Mouse (Mus musculus) neural tube, embryonic 15.5 days (tissue): ENCODE data around the gene Gjc2. TPM values are rescaled to one million over a fixed set of nuclear protein-coding genes. Genes with fewer than 3 reads are reported as not detected.

Experiments
- ATAC-seq: fragments of 200-750 bp; cut with Nextera tagmentation; 2 replicates; pipeline ENCODE4 v1.8.0; 2017; ENCODE audit warnings: mild to moderate bottlenecking, moderate TSS enrichment, moderate library complexity; ENCODE audit not compliant: low FRiP score
- H3K27ac ChIP-seq: fragments of 300-500 bp; sonication (generic); replicated peaks from 2 replicates; pipeline ENCODE4 v1.5.1; 2015; ENCODE audit warnings: mild to moderate bottlenecking, inconsistent platforms
- H3K27me3 ChIP-seq: fragments of 300-500 bp; sonication (generic); replicated peaks from 2 replicates; pipeline ENCODE4 v1.6.1; 2015; ENCODE audit warnings: inconsistent platforms
- H3K36me3 ChIP-seq: fragments of 300-500 bp; sonication (generic); 2 replicates; pipeline ENCODE4 v1.6.1; 2015; ENCODE audit warnings: inconsistent platforms
- H3K4me1 ChIP-seq: fragments of 300-500 bp; sonication (generic); 2 replicates; pipeline ENCODE4 v1.6.1; 2015; ENCODE audit warnings: inconsistent platforms
- H3K4me2 ChIP-seq: fragments of 300-500 bp; sonication (generic); 2 replicates; pipeline ENCODE4 v1.6.1; 2015; ENCODE audit warnings: inconsistent platforms, mild to moderate bottlenecking, moderate library complexity
- H3K4me3 ChIP-seq: fragments of 300-500 bp; sonication (generic); replicated peaks from 2 replicates; pipeline ENCODE4 v1.5.1; 2015; ENCODE audit warnings: mild to moderate bottlenecking, inconsistent platforms
- H3K9ac ChIP-seq: fragments of 300-500 bp; sonication (generic); replicated peaks from 2 replicates; pipeline ENCODE4 v1.6.1; 2015; ENCODE audit warnings: mild to moderate bottlenecking, inconsistent platforms
- H3K9me3 ChIP-seq: fragments of 300-500 bp; sonication (generic); replicated peaks from 2 replicates; pipeline ENCODE4 v1.6.1; 2016; ENCODE audit warnings: inconsistent platforms
- WGBS: fragments of 180-500 bp; shearing (Covaris S2); methylation state at CpG from one replicate; pipeline ENCODE4 v1.1.7; 2015; ENCODE audit warnings: mixed read lengths; 5-methylcytosine and 5-hydroxymethylcytosine counted together
- polyA plus RNA-seq: library from polyadenylated mRNA; unstranded; fragments of >200 nt; fragmentation: Nextera tagmentation; extraction: Ambion mirVana; gene quantifications from 2 replicates; pipeline ENCODE4 v1.2.1, GENCODE M21; 2015

Gene Gjc2
- polyA plus RNA-seq: 0.29 and 0.42 TPM in 2 replicates

GRCm38 (mm10) chr11:59182864-59183331 lies at the start of gene Gjc2:
Gene Gjc2 (minus strand): TSS chr11:59183213.
- H3K4me3 ChIP-seq: no peak within 1 kb of the TSS
- H3K36me3 ChIP-seq: peaks cover 40% of the 10 kb centered on the region
- no peak for ATAC-seq
- H3K4me1 ChIP-seq: peaks cover 9% of the 10 kb centered on the region; the same call in 1 of the 2 replicates
- H3K4me2 ChIP-seq: no peak within 1 kb of the TSS
- H3K9ac ChIP-seq: no peak within 1 kb of the TSS
- H3K27ac ChIP-seq: no peak within 1 kb of the TSS
- WGBS: 34% methylated on average over 3 of the region's 3 CpGs
- no peaks in the 10 kb centered on the region for H3K9me3 ChIP-seq
- peaks cover 20% of the 10 kb centered on the region for H3K27me3 ChIP-seq

GRCm38 (mm10) chr11:59232797-59233196 lies 49.8 kb upstream of the Gjc2 start:
- no peak overlapping the region for H3K4me3 ChIP-seq
- H3K4me1 ChIP-seq: peaks cover 17% of the 10 kb centered on the region
- no peak for ATAC-seq
- H3K4me2 ChIP-seq: no peak overlapping the region
- WGBS: 70% methylated on average over 2 of the region's 2 CpGs
- no peaks in the 10 kb centered on the region for H3K27me3 ChIP-seq
- no peaks in the 10 kb centered on the region for H3K36me3 ChIP-seq
- H3K27ac ChIP-seq: no peak overlapping the region
- H3K9me3 ChIP-seq: no peaks in the 10 kb centered on the region
- H3K9ac ChIP-seq: no peak overlapping the region

GRCm38 (mm10) chr11:59230144-59230760 lies 47.2 kb upstream of the Gjc2 start:
- no peaks in the 10 kb centered on the region for H3K27me3 ChIP-seq
- no peaks in the 10 kb centered on the region for H3K9me3 ChIP-seq
- H3K27ac ChIP-seq: no peak overlapping the region
- H3K4me1 ChIP-seq: peaks cover 31% of the 10 kb centered on the region
- WGBS: 12% methylated on average over 7 of the region's 7 CpGs
- no peak overlapping the region for H3K9ac ChIP-seq
- H3K4me3 ChIP-seq: no peak overlapping the region
- no peaks in the 10 kb centered on the region for H3K36me3 ChIP-seq
- ATAC-seq: no peak
- no peak overlapping the region; the same call in 1 of the 2 replicates for H3K4me2 ChIP-seq

GRCm38 (mm10) chr11:59228122-59228953 lies 45.3 kb upstream of the Gjc2 start, which contains the start of gene Arf1:
Gene Arf1 (minus strand): TSS chr11:59228270.
- Histone ChIP-seq H3K4me1 (peaks cover 49% of the 10 kb centered on the region), H3K4me3 (peak within 1 kb of the TSS; percentile 83), H3K9ac (peak within 1 kb of the TSS; percentile 98), H3K9me3 (no peaks in the 10 kb centered on the region), H3K4me2 (peak within 1 kb of the TSS; percentile 89), H3K27ac (peak within 1 kb of the TSS; percentile 94), H3K27me3 (no peaks in the 10 kb centered on the region), H3K36me3 (no peaks in the 10 kb centered on the region)
- 5% methylated on average over 51 of the region's 59 CpGs for whole genome bisulfite sequencing
- peak; percentile 95 for ATAC-seq

- Histone ChIP-seq H3K4me1 (peaks cover 55% of the 10 kb centered on the region), H3K36me3 (no peaks in the 10 kb centered on the region), H3K4me3 (peak overlapping the region; percentile 83), H3K27me3 (no peaks in the 10 kb centered on the region), H3K4me2 (peak overlapping the region; percentile 89), H3K9ac (peak overlapping the region; percentile 98), H3K9me3 (no peaks in the 10 kb centered on the region), H3K27ac (peak overlapping the region; percentile 94)
- ATAC-seq: peak; percentile 82
- WGBS: under 1% methylated on average over 49 of the region's 51 CpGs
These were observed 44.6 kb upstream of the Gjc2 start for GRCm38 (mm10) chr11:59227604-59228121.

- Histone ChIP-seq H3K36me3 (no peaks in the 10 kb centered on the region), H3K4me2 (peak overlapping the region; percentile 89), H3K27ac (peak overlapping the region; percentile 94), H3K9ac (peak overlapping the region; percentile 98), H3K9me3 (no peaks in the 10 kb centered on the region), H3K27me3 (no peaks in the 10 kb centered on the region), H3K4me1 (peaks cover 60% of the 10 kb centered on the region), H3K4me3 (peak overlapping the region; percentile 83)
- ATAC-seq: no peak
- WGBS: 6% methylated on average over 21 of the region's 21 CpGs
These were observed 44.0 kb upstream of the Gjc2 start for GRCm38 (mm10) chr11:59226787-59227603.

- Histone ChIP-seq H3K9me3 (no peaks in the 10 kb centered on the region), H3K4me2 (peak overlapping the region; percentile 89), H3K27me3 (no peaks in the 10 kb centered on the region), H3K36me3 (no peaks in the 10 kb centered on the region), H3K9ac (peak overlapping the region; percentile 98), H3K4me3 (peak overlapping the region; percentile 83), H3K4me1 (peaks cover 64% of the 10 kb centered on the region), H3K27ac (no peak overlapping the region)
- WGBS: 65% methylated on average over 3 of the region's 3 CpGs
- no peak for ATAC-seq
These were observed 43.2 kb upstream of the Gjc2 start for GRCm38 (mm10) chr11:59226251-59226650.

GRCm38 (mm10) chr11:59225167-59225566 lies 42.2 kb upstream of the Gjc2 start:
- Histone ChIP-seq H3K9ac (no peak overlapping the region), H3K36me3 (no peaks in the 10 kb centered on the region), H3K4me2 (peak overlapping the region; percentile 89), H3K27me3 (no peaks in the 10 kb centered on the region), H3K4me1 (peaks cover 66% of the 10 kb centered on the region), H3K27ac (no peak overlapping the region), H3K9me3 (no peaks in the 10 kb centered on the region), H3K4me3 (0 out of 2 replicates have a peak overlapping the region, but pooled peaks have one; percentile 3)
- ATAC-seq: no peak
- 78% methylated on average over 2 of the region's 2 CpGs for WGBS

- 78% methylated on average over 2 of the region's 2 CpGs for WGBS
- Histone ChIP-seq H3K4me1 (peaks cover 66% of the 10 kb centered on the region), H3K36me3 (no peaks in the 10 kb centered on the region), H3K4me2 (no peak overlapping the region), H3K9me3 (no peaks in the 10 kb centered on the region), H3K27ac (no peak overlapping the region), H3K27me3 (no peaks in the 10 kb centered on the region), H3K4me3 (no peak overlapping the region), H3K9ac (no peak overlapping the region)
- no peak for ATAC-seq
These were observed 41.5 kb upstream of the Gjc2 start for GRCm38 (mm10) chr11:59224470-59224869.

- 97% methylated on average over 3 of the region's 3 CpGs for WGBS
- Histone ChIP-seq H3K27ac (no peak overlapping the region), H3K4me1 (peaks cover 66% of the 10 kb centered on the region), H3K27me3 (no peaks in the 10 kb centered on the region), H3K4me3 (no peak overlapping the region), H3K9ac (no peak overlapping the region), H3K4me2 (no peak overlapping the region), H3K36me3 (no peaks in the 10 kb centered on the region), H3K9me3 (no peaks in the 10 kb centered on the region)
- no peak for ATAC-seq
These were observed 41.0 kb upstream of the Gjc2 start for GRCm38 (mm10) chr11:59224025-59224424.

GRCm38 (mm10) chr11:59222306-59222705 lies 39.3 kb upstream of the Gjc2 start:
- Histone ChIP-seq H3K4me1 (peaks cover 63% of the 10 kb centered on the region), H3K36me3 (no peaks in the 10 kb centered on the region), H3K9me3 (no peaks in the 10 kb centered on the region), H3K4me2 (no peak overlapping the region), H3K9ac (no peak overlapping the region), H3K27me3 (no peaks in the 10 kb centered on the region), H3K4me3 (no peak overlapping the region), H3K27ac (no peak overlapping the region)
- 92% methylated on average over 4 of the region's 4 CpGs for WGBS
- ATAC-seq: no peak
